Comparison of ENCODE assay signal across 8 mouse cellular contexts in genomic region chr4:155704721-155705591, GRCm38 (mm10). TPM values are rescaled to one million over a fixed set of nuclear protein-coding genes. Genes with fewer than 3 reads are reported as not detected.
DNase-seq lines count a peak whose midpoint lies in the region; ATAC-seq and TF ChIP-seq lines count a peak whose summit lies in the region.

TSS of gene Ssu72 (plus strand) at chr4:155704800.

- peak within 1 kb of the TSS; percentile 79 for H3K4me2 ChIP-seq in embryonic facial prominence, embryonic 13.5 days
- peak within 1 kb of the TSS; percentile 85 for H3K4me2 ChIP-seq in limb, embryonic 13.5 days (replicated peaks)
- peak within 1 kb of the TSS; percentile 93 for H3K4me2 ChIP-seq in midbrain, embryonic 16.5 days (ENCODE audit: low read length)

- TF ChIP-seq EP300 in heart, adult 2 months (IDR thresholded peaks at IDR 0.05; ENCODE audit: insufficient read depth, low read depth, low read length): no peak

- ATAC-seq in embryonic facial prominence, embryonic 13.5 days (ENCODE audit: insufficient number of reproducible peaks, insufficient read depth, low FRiP score, low TSS enrichment, low read depth): peak; percentile 91
- peak; percentile 96 for ATAC-seq in limb, embryonic 13.5 days (ENCODE audit: low FRiP score, low read depth)
- peak; percentile 96 for ATAC-seq in midbrain, embryonic 16.5 days

- TF ChIP-seq POLR2A in heart, adult 2 months (IDR thresholded peaks at IDR 0.05; ENCODE audit: insufficient read depth, low read depth, low read length): peak; percentile 77

- H3K27me3 ChIP-seq in embryonic facial prominence, embryonic 13.5 days: no peaks in the 10 kb centered on the region
- H3K27me3 ChIP-seq in heart, adult 2 months (ENCODE audit: control insufficient read depth, insufficient read depth, low read length): no peaks in the 10 kb centered on the region
- H3K27me3 ChIP-seq in limb, embryonic 13.5 days: no peaks in the 10 kb centered on the region
- no peaks in the 10 kb centered on the region for H3K27me3 ChIP-seq in midbrain, embryonic 16.5 days (ENCODE audit: control insufficient read depth, insufficient read depth, low read depth, low read length)

- H3K4me3 ChIP-seq in embryonic facial prominence, embryonic 13.5 days: peak within 1 kb of the TSS; percentile 97
- peak within 1 kb of the TSS; percentile 95 for H3K4me3 ChIP-seq in heart, adult 2 months
- peak within 1 kb of the TSS; percentile 92 for H3K4me3 ChIP-seq in limb, embryonic 13.5 days
- H3K4me3 ChIP-seq in midbrain, embryonic 16.5 days (ENCODE audit: low read depth, low read length): peak within 1 kb of the TSS; percentile 97

- H3K4me1 ChIP-seq in embryonic facial prominence, embryonic 13.5 days: peaks cover 17% of the 10 kb centered on the region
- peaks cover 4% of the 10 kb centered on the region for H3K4me1 ChIP-seq in heart, adult 2 months (ENCODE audit: control insufficient read depth, insufficient read depth, low read length)
- peaks cover 20% of the 10 kb centered on the region for H3K4me1 ChIP-seq in limb, embryonic 13.5 days
- peaks cover 18% of the 10 kb centered on the region for H3K4me1 ChIP-seq in midbrain, embryonic 16.5 days (ENCODE audit: control insufficient read depth, insufficient read depth, low read length)

- peaks cover 7% of the 10 kb centered on the region for H3K79me2 ChIP-seq in heart, adult 2 months (replicated peaks; ENCODE audit: control insufficient read depth, insufficient read depth, low read length)

- no peaks in the 10 kb centered on the region for H3K36me3 ChIP-seq in embryonic facial prominence, embryonic 13.5 days
- peaks cover 14% of the 10 kb centered on the region for H3K36me3 ChIP-seq in heart, adult 2 months (ENCODE audit: control insufficient read depth, insufficient read depth, low read length)
- no peaks in the 10 kb centered on the region for H3K36me3 ChIP-seq in limb, embryonic 13.5 days
- no peaks in the 10 kb centered on the region for H3K36me3 ChIP-seq in midbrain, embryonic 16.5 days (ENCODE audit: control insufficient read depth, insufficient read depth, low read length)

- peak within 1 kb of the TSS; percentile 98 for H3K27ac ChIP-seq in embryonic facial prominence, embryonic 13.5 days
- H3K27ac ChIP-seq in heart, adult 2 months: peak within 1 kb of the TSS; percentile 96
- H3K27ac ChIP-seq in limb, embryonic 13.5 days: peak within 1 kb of the TSS; percentile 94
- H3K27ac ChIP-seq in midbrain, embryonic 16.5 days (ENCODE audit: low read length): peak within 1 kb of the TSS; percentile 96

- peak within 1 kb of the TSS; percentile 94 for H3K9ac ChIP-seq in embryonic facial prominence, embryonic 13.5 days
- peak within 1 kb of the TSS; percentile 89 for H3K9ac ChIP-seq in heart, adult 2 months (ENCODE audit: low read depth, low read length)
- peak within 1 kb of the TSS; percentile 93 for H3K9ac ChIP-seq in limb, embryonic 13.5 days
- peak within 1 kb of the TSS; percentile 96 for H3K9ac ChIP-seq in midbrain, embryonic 16.5 days (ENCODE audit: low read depth, low read length)

- TF ChIP-seq CTCF in heart, adult 2 months (IDR thresholded peaks at IDR 0.05): no peak

- H3K9me3 ChIP-seq in embryonic facial prominence, embryonic 13.5 days: no peaks in the 10 kb centered on the region
- no peaks in the 10 kb centered on the region for H3K9me3 ChIP-seq in limb, embryonic 13.5 days
- no peaks in the 10 kb centered on the region for H3K9me3 ChIP-seq in midbrain, embryonic 16.5 days (replicated peaks; ENCODE audit: control insufficient read depth, low read length, poor library complexity, severe bottlenecking)

- peak; percentile 92 for DNase-seq in 3134 (ENCODE audit: extremely low read depth, insufficient read length, low spot score)
- DNase-seq in adrenal gland, postnatal 36 days: peak; percentile 92 to 93
- peak; percentile 96 for DNase-seq in heart, adult 2 months
- peak; percentile 89 to 94 for DNase-seq in kidney, adult 8-10 months
- peak; percentile 96 for DNase-seq in spleen, postnatal 10 days (ENCODE audit: low spot score in 2 of 2)

- intact Hi-C loops in heart, adult 2 months (cut with DNase I): loop anchor here (5.0 kb wide), 3 partner anchors 38 to 223 kb away; partner anchors contain the start of gene Mib2

- WGBS in embryonic facial prominence, embryonic 13.5 days: under 1% methylated on average over 83 of the region's 83 CpGs
- under 1% methylated on average over 83 of the region's 83 CpGs for WGBS in heart, adult 2 months
- under 1% methylated on average over 83 of the region's 83 CpGs for WGBS in limb, embryonic 13.5 days
- 1% methylated on average over 83 of the region's 83 CpGs for WGBS in midbrain, embryonic 16.5 days

RNA-seq across cellular contexts. Expression of gene Ssu72, which starts in this region (rescaled TPM):
- 100 to 1,000 TPM in 1 of 2 experiments, 10 to 100 TPM in 1; 98.1 to 123 TPM for total RNA-seq in adrenal gland, postnatal 36 days (2021)
- 136 and 142 TPM in 2 replicates for polyA plus RNA-seq in embryonic facial prominence, embryonic 13.5 days (2015; fragmentation: Nextera tagmentation; extraction: Ambion mirVana)
- 10 to 100 TPM; 43.6 to 51.6 TPM for total RNA-seq in heart, adult 2 months (2021)
- 51.7 and 60.9 TPM in 2 replicates for polyA plus RNA-seq in heart, adult 2 months (2012; rRNA removed)
- polyA plus RNA-seq in limb, embryonic 13.5 days (2015; fragmentation: Nextera tagmentation; extraction: Ambion mirVana): 141 and 150 TPM in 2 replicates
- 151 and 153 TPM in 2 replicates for polyA plus RNA-seq in midbrain, embryonic 16.5 days (2015; fragmentation: Nextera tagmentation; extraction: Ambion mirVana)

Comparison
In these comparisons a context has a peak if more than half of its experiments do, and no peak if none do; other contexts are left out.
1. Peak in every context shown above with its lines: DNase-seq, ATAC-seq, H3K4me3 ChIP-seq and H3K27ac ChIP-seq.